Mouse (Mus musculus) adrenal gland, postnatal 10 days (tissue): Measurements from ENCODE around the gene Morc4. TPM values are rescaled to one million over a fixed set of nuclear protein-coding genes. Genes with fewer than 3 reads are reported as not detected.

Experiments
- DNase-seq: peaks from one replicate; pipeline ENCODE4 v3.0.0; 2021; ENCODE audit warnings: mixed read lengths
- long read RNA-seq, 2 experiments: library from polyadenylated mRNA; stranded (forward); transcript quantifications; one replicate each; pipeline ENCODE4 v2.0.0; 2021
- total RNA-seq, 2 experiments: library from RNA; stranded (reverse); gene quantifications; 2 replicates each; pipeline ENCODE4 v1.2.3; 2021

The Morc4 gene
- total RNA-seq = 1 to 10 TPM; 9.6 to 10.0 TPM
- long read RNA-seq, experiment 1, partial matches to known transcripts = 3 of 8 reads
- long read RNA-seq, experiment 1, other reads (novel, unspliced or antisense) = 2 of 8 reads
- long read RNA-seq, experiment 2, partial matches to known transcripts = 0 of 1 reads
- long read RNA-seq, experiment 2, other reads (novel, unspliced or antisense) = 1 of 1 reads

- peak; percentile 68 for DNase-seq
Observed at GRCm38 (mm10) chrX:139870938-139871791, at the start of gene Morc4. TSS of gene Morc4 (minus strand) at chrX:139871677.

- DNase-seq = no peak
Observed at GRCm38 (mm10) chrX:139920572-139920971, 49.1 kb upstream of the Morc4 start.

- no peak for DNase-seq
Observed at GRCm38 (mm10) chrX:139891387-139891786, 19.9 kb upstream of the Morc4 start.

GRCm38 (mm10) chrX:139883221-139883620 lies 11.7 kb upstream of the Morc4 start:
- DNase-seq = no peak

- DNase-seq = peak; percentile 46
Observed at GRCm38 (mm10) chrX:139877936-139878335, 6.5 kb upstream of the Morc4 start.

- DNase-seq = no peak
Observed at GRCm38 (mm10) chrX:139877105-139877504, 5.6 kb upstream of the Morc4 start.

- peak; percentile 45 for DNase-seq
Observed at GRCm38 (mm10) chrX:139870300-139870711, 1.2 kb downstream of the Morc4 start.

- no peak for DNase-seq
Observed at GRCm38 (mm10) chrX:139859402-139859801, 12.1 kb downstream of the Morc4 start.

- no peak for DNase-seq
Observed at GRCm38 (mm10) chrX:139854795-139855194, 16.7 kb downstream of the Morc4 start.

GRCm38 (mm10) chrX:139841091-139841490 lies 30.4 kb downstream of the Morc4 start:
- no peak for DNase-seq

- no peak for DNase-seq
Observed at GRCm38 (mm10) chrX:139839057-139839456, 32.4 kb downstream of the Morc4 start.

GRCm38 (mm10) chrX:139832464-139832863 lies 39.0 kb downstream of the Morc4 start:
- peak; percentile 49 for DNase-seq

GRCm38 (mm10) chrX:139828363-139829092 lies 42.9 kb downstream of the Morc4 start:
- no peak for DNase-seq

- DNase-seq = no peak
Observed at GRCm38 (mm10) chrX:139826926-139827325, 44.6 kb downstream of the Morc4 start.

- DNase-seq = no peak
Observed at GRCm38 (mm10) chrX:139825402-139825801, 46.1 kb downstream of the Morc4 start.

- no peak for DNase-seq
Observed at GRCm38 (mm10) chrX:139815201-139815600, 56.3 kb downstream of the Morc4 start.

GRCm38 (mm10) chrX:139814018-139814635 lies 57.4 kb downstream of the Morc4 start:
- DNase-seq = no peak

- no peak for DNase-seq
Observed at GRCm38 (mm10) chrX:139813299-139814002, 58.0 kb downstream of the Morc4 start.

- DNase-seq = no peak
Observed at GRCm38 (mm10) chrX:139812636-139813298, 58.7 kb downstream of the Morc4 start.

GRCm38 (mm10) chrX:139808501-139808900 lies 63.0 kb downstream of the Morc4 start:
- no peak for DNase-seq

GRCm38 (mm10) chrX:139808085-139808484 lies 63.4 kb downstream of the Morc4 start:
- peak; percentile 14 for DNase-seq
